Mouse (Mus musculus): ENCODE measurements around the gene Zfp287. TPM values are rescaled to one million over a fixed set of nuclear protein-coding genes. Genes with fewer than 3 reads are reported as not detected.

Gene Zfp287
- polyA plus RNA-seq, 1 experiment from 2014 or later: 7.9 TPM

DNA sequence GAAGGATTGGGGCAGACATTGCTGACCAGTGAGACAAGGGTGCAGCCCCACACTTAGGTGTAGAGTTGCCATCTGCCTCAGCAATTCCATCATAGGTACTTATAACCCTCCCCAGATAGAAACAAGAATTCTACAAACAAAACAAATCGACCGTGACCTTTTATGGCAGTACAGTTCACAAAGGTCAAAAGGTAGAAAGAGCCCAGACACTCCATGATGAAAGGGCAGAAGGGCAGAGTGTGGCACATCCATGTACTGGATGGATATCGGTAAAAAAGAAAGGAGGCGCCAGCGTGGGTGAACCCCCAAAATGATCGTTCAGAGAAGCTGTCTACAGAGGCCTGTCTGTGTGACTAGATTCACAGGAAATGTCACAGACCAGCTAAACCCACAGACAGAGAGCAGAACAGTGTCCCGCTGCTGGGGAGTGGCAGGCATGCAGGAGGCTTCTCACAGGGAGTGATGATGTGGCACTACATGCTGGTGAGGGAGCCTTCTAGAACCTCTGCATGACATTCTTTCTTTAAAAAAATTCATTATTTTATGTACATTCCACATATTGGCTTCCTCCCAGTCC is 52.8 kb downstream of the Zfp287 start:
- DNase-seq (no peak), ATAC-seq (ENCODE audit: insufficient read depth) (no peak)
- 81% methylated on average over 7 of the region's 7 CpGs for WGBS
- H3K9ac ChIP-seq: no peak overlapping the region
- H3K4me3 ChIP-seq (ENCODE audit: low read depth, low read length): no peak overlapping the region
- TF ChIP-seq CTCF (IDR thresholded peaks at IDR 0.05; ENCODE audit: low read depth): no peak
- no peak overlapping the region for H3K27ac ChIP-seq (ENCODE audit: low read depth)
- no peak overlapping the region for H3K4me2 ChIP-seq
- no peaks in the 10 kb centered on the region for H3K27me3 ChIP-seq (ENCODE audit: insufficient read depth, low read length)
- no peaks in the 10 kb centered on the region for H3K4me1 ChIP-seq (ENCODE audit: insufficient read depth)
- no peaks in the 10 kb centered on the region for H3K36me3 ChIP-seq (ENCODE audit: insufficient read depth)
- no peaks in the 10 kb centered on the region for H3K9me3 ChIP-seq (ENCODE audit: low read depth, low read length)

DNA sequence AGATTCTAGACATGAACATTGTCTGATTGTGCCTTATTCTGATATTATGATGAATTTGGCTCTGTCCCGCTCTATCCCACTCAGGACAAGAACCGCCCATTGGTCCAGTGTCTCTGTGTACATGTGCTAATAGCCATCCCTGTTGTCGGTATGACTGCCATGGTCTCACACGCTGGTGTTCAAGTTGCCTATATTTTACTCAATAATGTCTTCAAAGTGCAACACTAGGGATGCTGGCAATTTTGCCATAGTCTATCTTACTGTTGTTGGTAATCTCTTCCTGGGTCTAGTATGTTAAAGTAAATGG is 55.5 kb downstream of the Zfp287 start:
- H3K4me2 ChIP-seq: no peak overlapping the region
- no peak overlapping the region for H3K27ac ChIP-seq (ENCODE audit: low read depth)
- H3K4me1 ChIP-seq (ENCODE audit: insufficient read depth): no peaks in the 10 kb centered on the region
- 91% methylated on average over 4 of the region's 4 CpGs for WGBS
- no peak for DNase-seq
- H3K9me3 ChIP-seq (ENCODE audit: low read depth, low read length): no peaks in the 10 kb centered on the region
- ATAC-seq (ENCODE audit: insufficient read depth): 0 out of 2 replicates have a peak, but pooled peaks have one; percentile 4
- no peak for TF ChIP-seq CTCF (IDR thresholded peaks at IDR 0.05; ENCODE audit: low read depth)
- no peak overlapping the region for H3K9ac ChIP-seq
- no peaks in the 10 kb centered on the region for H3K36me3 ChIP-seq (ENCODE audit: insufficient read depth)
- no peak overlapping the region for H3K4me3 ChIP-seq (ENCODE audit: low read depth, low read length)
- no peaks in the 10 kb centered on the region for H3K27me3 ChIP-seq (ENCODE audit: insufficient read depth, low read length)

DNA sequence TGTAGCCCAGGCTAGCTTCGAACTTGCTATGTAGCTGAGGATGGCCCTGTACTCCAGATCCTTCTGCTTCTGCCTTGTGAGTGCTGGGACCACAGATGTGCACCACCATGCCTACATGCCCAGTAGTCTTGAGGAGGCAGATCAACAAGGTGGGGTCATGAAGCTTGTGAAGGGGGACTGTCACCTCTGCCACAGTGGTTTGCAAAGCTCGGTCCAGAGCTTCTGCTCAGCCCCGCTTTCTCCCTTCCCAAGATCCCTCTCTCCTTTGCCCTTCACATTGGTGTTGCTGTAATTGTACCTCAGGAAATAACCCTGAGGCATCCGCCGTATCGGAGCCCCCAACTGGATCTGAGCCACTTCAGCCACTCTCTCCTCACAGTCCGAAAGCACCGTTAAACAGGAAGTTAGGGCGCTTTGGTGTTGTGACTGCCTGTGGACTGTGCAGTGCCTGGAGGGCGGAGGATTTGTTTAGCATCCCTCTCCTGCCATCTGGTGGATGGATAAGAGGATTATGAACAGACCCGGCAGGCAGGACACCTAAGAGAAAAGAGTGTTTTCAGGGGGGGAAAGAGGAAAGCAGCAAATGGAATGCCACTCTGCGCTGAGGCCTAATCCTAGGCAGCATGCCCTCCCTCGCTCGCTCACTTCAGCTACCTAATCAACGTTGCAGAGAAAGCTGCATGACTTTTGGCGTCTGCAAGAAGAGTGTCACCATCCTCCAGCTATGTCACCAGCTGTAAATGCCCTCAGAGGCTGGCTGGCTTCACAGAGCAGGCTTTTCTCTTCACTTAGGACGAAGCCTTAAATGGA is 56.0 kb downstream of the Zfp287 start:
- Histone ChIP-seq H3K9ac (peak overlapping the region; percentile 32), H3K27me3 (ENCODE audit: insufficient read depth, low read length) (no peaks in the 10 kb centered on the region), H3K9me3 (ENCODE audit: low read depth, low read length) (no peaks in the 10 kb centered on the region), H3K4me1 (ENCODE audit: insufficient read depth) (no peaks in the 10 kb centered on the region), H3K4me2 (peak overlapping the region; percentile 53), H3K4me3 (ENCODE audit: low read depth, low read length) (peak overlapping the region; percentile 17), H3K27ac (ENCODE audit: low read depth) (no peak overlapping the region), H3K36me3 (ENCODE audit: insufficient read depth) (no peaks in the 10 kb centered on the region)
- TF ChIP-seq CTCF (IDR thresholded peaks at IDR 0.05; ENCODE audit: low read depth): peak; percentile 88
- WGBS: 20% methylated on average over 17 of the region's 17 CpGs
- DNase-seq (peak; percentile 93), ATAC-seq (ENCODE audit: insufficient read depth) (peak; percentile 97)

DNA sequence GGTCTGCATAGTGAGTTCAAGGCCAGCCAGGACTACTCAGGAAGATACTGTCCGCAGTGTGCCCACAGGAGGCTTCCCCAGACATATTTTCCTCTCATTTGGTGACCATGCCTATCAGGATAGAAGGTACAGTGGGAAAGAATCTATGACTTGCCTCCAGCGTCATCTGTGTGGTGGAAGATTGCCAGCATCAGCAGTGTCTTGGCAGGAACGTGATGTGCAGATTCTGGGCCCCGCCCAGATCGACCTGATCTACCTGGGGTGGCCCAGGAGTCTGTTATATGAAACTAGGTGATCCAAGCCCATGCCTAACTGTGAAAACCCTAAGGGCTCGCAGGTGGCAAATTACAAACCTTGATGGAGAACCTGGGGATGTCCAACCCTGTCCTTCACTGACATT is 61.7 kb downstream of the Zfp287 start:
- no peak for TF ChIP-seq CTCF (IDR thresholded peaks at IDR 0.05; ENCODE audit: low read depth)
- Histone ChIP-seq H3K36me3 (ENCODE audit: insufficient read depth) (no peaks in the 10 kb centered on the region), H3K27me3 (ENCODE audit: insufficient read depth, low read length) (no peaks in the 10 kb centered on the region), H3K4me2 (no peak overlapping the region), H3K27ac (ENCODE audit: low read depth) (no peak overlapping the region), H3K4me1 (ENCODE audit: insufficient read depth) (no peaks in the 10 kb centered on the region), H3K9ac (no peak overlapping the region), H3K9me3 (ENCODE audit: low read depth, low read length) (no peaks in the 10 kb centered on the region), H3K4me3 (ENCODE audit: low read depth, low read length) (no peak overlapping the region)
- ATAC-seq (ENCODE audit: insufficient read depth) (no peak), DNase-seq (no peak)
- WGBS: 80% methylated on average over 6 of the region's 6 CpGs

DNA sequence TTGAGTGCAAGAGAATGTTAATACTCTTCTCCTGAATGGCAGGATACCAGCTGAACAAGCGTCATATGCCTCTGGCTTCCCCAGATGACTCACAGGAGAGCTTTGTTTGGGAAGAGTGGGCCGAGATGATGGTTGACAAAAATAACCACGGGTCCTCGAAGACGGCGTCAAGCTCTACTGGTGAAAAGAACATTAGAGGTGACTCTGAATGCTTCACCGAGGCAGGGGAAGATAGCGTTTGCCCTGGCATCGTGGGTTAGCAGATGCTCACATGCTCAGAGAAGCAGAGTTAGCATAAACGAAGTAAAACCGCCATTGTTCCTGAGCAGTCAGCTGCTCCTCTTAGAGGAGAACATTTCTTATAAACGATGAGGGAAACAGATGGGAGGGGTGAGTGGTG is 62.2 kb downstream of the Zfp287 start:
- 59% methylated on average over 12 of the region's 12 CpGs for WGBS
- H3K27ac ChIP-seq (ENCODE audit: low read depth): no peak overlapping the region
- ATAC-seq (ENCODE audit: insufficient read depth) (no peak), DNase-seq (no peak)
- no peak overlapping the region for H3K4me2 ChIP-seq
- no peak overlapping the region for H3K4me3 ChIP-seq (ENCODE audit: low read depth, low read length)
- no peaks in the 10 kb centered on the region for H3K36me3 ChIP-seq (ENCODE audit: insufficient read depth)
- no peaks in the 10 kb centered on the region for H3K4me1 ChIP-seq (ENCODE audit: insufficient read depth)
- no peaks in the 10 kb centered on the region for H3K9me3 ChIP-seq (ENCODE audit: low read depth, low read length)
- no peak overlapping the region for H3K9ac ChIP-seq
- no peak for TF ChIP-seq CTCF (IDR thresholded peaks at IDR 0.05; ENCODE audit: low read depth)
- no peaks in the 10 kb centered on the region for H3K27me3 ChIP-seq (ENCODE audit: insufficient read depth, low read length)

DNA sequence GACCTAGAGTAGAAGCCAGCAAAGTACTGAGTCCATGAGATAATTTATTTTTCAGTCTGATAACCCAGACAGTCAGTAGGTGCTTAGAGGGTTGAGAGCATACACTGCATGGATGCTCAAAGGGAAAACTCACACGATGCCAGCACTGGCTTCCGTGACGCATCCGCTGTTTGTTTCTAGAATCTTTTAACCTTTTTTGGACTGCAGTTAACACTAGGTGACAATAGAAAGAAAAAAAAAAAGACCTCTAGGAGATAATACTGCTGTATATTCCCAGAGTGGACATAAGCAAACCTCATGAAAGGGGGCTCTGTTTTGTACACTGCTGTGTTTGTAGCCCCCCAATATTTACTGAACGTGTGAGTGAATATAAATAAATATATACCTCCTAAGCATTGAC is 62.7 kb downstream of the Zfp287 start:
- TF ChIP-seq CTCF (IDR thresholded peaks at IDR 0.05; ENCODE audit: low read depth): no peak

DNA sequence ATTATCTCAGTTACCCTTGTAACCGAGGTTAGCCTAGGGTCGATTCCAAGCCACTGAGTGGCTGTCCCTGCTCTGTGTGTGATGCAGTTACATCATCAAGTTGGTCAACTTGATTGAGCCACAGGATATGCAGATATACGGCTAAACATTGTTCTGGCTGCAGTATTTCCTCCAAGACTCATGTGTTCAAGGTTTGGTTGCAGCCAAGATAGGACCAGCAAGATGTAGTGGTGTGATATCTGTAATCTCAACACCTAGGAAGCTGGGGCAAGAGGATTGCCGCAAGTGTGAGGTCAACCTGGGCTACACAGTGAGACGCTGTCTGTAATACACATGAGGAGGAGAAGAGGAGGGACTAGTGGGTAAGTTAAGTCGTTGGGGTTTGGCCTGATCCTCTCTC is 67.5 kb downstream of the Zfp287 start:
- H3K4me3 ChIP-seq (ENCODE audit: low read depth, low read length): no peak overlapping the region
- TF ChIP-seq CTCF (IDR thresholded peaks at IDR 0.05; ENCODE audit: low read depth): no peak
- 81% methylated on average over 6 of the region's 6 CpGs for WGBS

More for the DNA sequence above, 62.7 kb downstream of the Zfp287 start:
- H3K4me2 ChIP-seq: no peak overlapping the region
- H3K9me3 ChIP-seq (ENCODE audit: low read depth, low read length): no peaks in the 10 kb centered on the region
- ATAC-seq (ENCODE audit: insufficient read depth) (no peak), DNase-seq (no peak)
- WGBS: 84% methylated on average over 5 of the region's 5 CpGs
- no peak overlapping the region for H3K4me3 ChIP-seq (ENCODE audit: low read depth, low read length)
- H3K27me3 ChIP-seq (ENCODE audit: insufficient read depth, low read length): no peaks in the 10 kb centered on the region
- no peak overlapping the region for H3K9ac ChIP-seq
- H3K36me3 ChIP-seq (ENCODE audit: insufficient read depth): no peaks in the 10 kb centered on the region
- H3K27ac ChIP-seq (ENCODE audit: low read depth): no peak overlapping the region
- H3K4me1 ChIP-seq (ENCODE audit: insufficient read depth): no peaks in the 10 kb centered on the region

More for the DNA sequence above, 67.5 kb downstream of the Zfp287 start:
- Histone ChIP-seq H3K36me3 (ENCODE audit: insufficient read depth) (no peaks in the 10 kb centered on the region), H3K9me3 (ENCODE audit: low read depth, low read length) (no peaks in the 10 kb centered on the region), H3K4me2 (no peak overlapping the region), H3K9ac (no peak overlapping the region), H3K4me1 (ENCODE audit: insufficient read depth) (no peaks in the 10 kb centered on the region), H3K27me3 (ENCODE audit: insufficient read depth, low read length) (no peaks in the 10 kb centered on the region), H3K27ac (ENCODE audit: low read depth) (no peak overlapping the region)
- no peak for ATAC-seq (ENCODE audit: insufficient read depth)
- DNase-seq: no peak

Measured in lung, embryonic 14.5 days (tissue).